Mouse (Mus musculus): ENCODE measurements around the gene Cit. TPM values are rescaled to one million over a fixed set of nuclear protein-coding genes. Genes with fewer than 3 reads are reported as not detected.

Gene Cit
- total and polyA plus RNA-seq, 3 experiments = 21.5 to 32.9 (median 24.1) TPM

- Histone ChIP-seq H3K9me3 (replicated peaks; ENCODE audit: insufficient read depth, low read length) (no peaks in the 10 kb centered on the region), H3K36me3 (ENCODE audit: control insufficient read depth in 1 of 2, insufficient read depth in 2 of 2, low read length in 2 of 2) (peaks cover 0 to 3% of the 10 kb centered on the region in 2 experiments; a peak in 2 of 4 replicates), H3K27me3 (ENCODE audit: control insufficient read depth in 1 of 2, insufficient read depth in 2 of 2, low read length in 2 of 2) (no peaks in the 10 kb centered on the region), H3K27ac (ENCODE audit: control insufficient read depth, low read depth, low read length) (no peak overlapping the region), H3K4me3 (ENCODE audit: control insufficient read depth in 1 of 2, insufficient read depth in 1 of 2, low read depth in 2 of 2, low read length in 2 of 2) (no peak overlapping the region), H3K79me2 (ENCODE audit: control insufficient read depth, insufficient read depth, low read length, poor library complexity) (no peaks in the 10 kb centered on the region), H3K9ac (ENCODE audit: control insufficient read depth, low read depth, low read length, poor library complexity, severe bottlenecking) (no peak overlapping the region), H3K4me1 (ENCODE audit: control insufficient read depth in 1 of 2, insufficient read depth in 2 of 2, low read length in 2 of 2) (peaks cover 0 to 8% of the 10 kb centered on the region in 2 experiments; a peak in 3 of 4 replicates)
- TF ChIP-seq SIN3A (IDR thresholded peaks at IDR 0.05; ENCODE audit: low read length) (no peak), TCF12 (IDR thresholded peaks at IDR 0.05; ENCODE audit: low read depth, low read length) (no peak), MYC (IDR thresholded peaks at IDR 0.05; ENCODE audit: low read depth, low read length) (no peak), NRF1 (IDR thresholded peaks at IDR 0.05; ENCODE audit: insufficient read depth, low read depth, low read length, poor library complexity, severe bottlenecking) (no peak)
- DNase-seq (ENCODE audit: low read depth, low spot score) = no peak
These were observed 25.1 kb upstream of the Cit start for GRCm38 (mm10) chr5:115819966-115820365.

- Histone ChIP-seq H3K27ac (ENCODE audit: control insufficient read depth, low read depth, low read length) (no peak overlapping the region), H3K79me2 (ENCODE audit: control insufficient read depth, insufficient read depth, low read length, poor library complexity) (no peaks in the 10 kb centered on the region), H3K9me3 (replicated peaks; ENCODE audit: insufficient read depth, low read length) (no peaks in the 10 kb centered on the region), H3K27me3 (ENCODE audit: control insufficient read depth in 1 of 2, insufficient read depth in 2 of 2, low read length in 2 of 2) (no peaks in the 10 kb centered on the region), H3K4me1 (ENCODE audit: control insufficient read depth in 1 of 2, insufficient read depth in 2 of 2, low read length in 2 of 2) (peaks cover 0 to 18% of the 10 kb centered on the region in 2 experiments), H3K9ac (ENCODE audit: control insufficient read depth, low read depth, low read length, poor library complexity, severe bottlenecking) (no peak overlapping the region), H3K36me3 (ENCODE audit: control insufficient read depth in 1 of 2, insufficient read depth in 2 of 2, low read length in 2 of 2) (peaks cover 0 to 7% of the 10 kb centered on the region in 2 experiments; a peak in 2 of 4 replicates), H3K4me3 (ENCODE audit: control insufficient read depth in 1 of 2, insufficient read depth in 1 of 2, low read depth in 2 of 2, low read length in 2 of 2) (no peak overlapping the region)
- peak; percentile 47 for DNase-seq (ENCODE audit: low read depth, low spot score)
- TF ChIP-seq SMC3 (IDR thresholded peaks at IDR 0.05; ENCODE audit: low read depth, low read length) (peak; percentile 24; the same call in 1 of the 2 replicates), POLR2AphosphoS5 (IDR thresholded peaks at IDR 0.05; ENCODE audit: borderline replicate concordance, low read depth, low read length) (no peak), ZC3H11A (IDR thresholded peaks at IDR 0.05; ENCODE audit: low read depth, low read length) (0 out of 2 replicates have a peak, but pooled peaks have one; percentile 12), RAD21 (IDR thresholded peaks at IDR 0.05; ENCODE audit: low read depth, low read length) (peak; percentile 47), GABPA (IDR thresholded peaks at IDR 0.05; ENCODE audit: low read depth, low read length) (no peak), CTCF (IDR thresholded peaks at IDR 0.05 in 2 of 3, conservative IDR thresholded peaks at IDR 0.05 in 1 of 3; ENCODE audit: control insufficient read depth in 1 of 3, insufficient read depth in 1 of 3, low read depth in 2 of 3, low read length in 3 of 3, poor library complexity in 1 of 3, severe bottlenecking in 1 of 3) (peak; percentile 44 to 63 (median 46); a peak in 5 of 6 replicates)
These were observed 23.9 kb upstream of the Cit start for GRCm38 (mm10) chr5:115821200-115821599.

GRCm38 (mm10) chr5:115821910-115822309 lies 23.2 kb upstream of the Cit start:
- Histone ChIP-seq H3K4me1 (ENCODE audit: control insufficient read depth in 1 of 2, insufficient read depth in 2 of 2, low read length in 2 of 2) (peaks cover 0 to 15% of the 10 kb centered on the region in 2 experiments), H3K9me3 (replicated peaks; ENCODE audit: insufficient read depth, low read length) (no peaks in the 10 kb centered on the region), H3K27me3 (ENCODE audit: control insufficient read depth in 1 of 2, insufficient read depth in 2 of 2, low read length in 2 of 2) (no peaks in the 10 kb centered on the region), H3K79me2 (ENCODE audit: control insufficient read depth, insufficient read depth, low read length, poor library complexity) (no peaks in the 10 kb centered on the region), H3K9ac (ENCODE audit: control insufficient read depth, low read depth, low read length, poor library complexity, severe bottlenecking) (no peak overlapping the region), H3K27ac (ENCODE audit: control insufficient read depth, low read depth, low read length) (no peak overlapping the region), H3K4me3 (ENCODE audit: control insufficient read depth in 1 of 2, insufficient read depth in 1 of 2, low read depth in 2 of 2, low read length in 2 of 2) (no peak overlapping the region), H3K36me3 (ENCODE audit: control insufficient read depth in 1 of 2, insufficient read depth in 2 of 2, low read length in 2 of 2) (peaks cover 0 to 7% of the 10 kb centered on the region in 2 experiments; a peak in 2 of 4 replicates)
- TF ChIP-seq USF1 (IDR thresholded peaks at IDR 0.05; ENCODE audit: low read depth, low read length) (peak; percentile 57; the same call in 1 of the 2 replicates), TCF12 (IDR thresholded peaks at IDR 0.05; ENCODE audit: low read depth, low read length) (no peak), MYC (IDR thresholded peaks at IDR 0.05; ENCODE audit: low read depth, low read length) (0 out of 2 replicates have a peak, but pooled peaks have one; percentile 4), USF2 (IDR thresholded peaks at IDR 0.05; ENCODE audit: borderline replicate concordance in 1 of 2, insufficient read depth in 1 of 2, low read depth in 1 of 2, low read length in 2 of 2) (0 out of 4 replicates have a peak, but pooled peaks of 1 of the 2 experiments have one; percentile 18)
- DNase-seq (ENCODE audit: low read depth, low spot score) = peak; percentile 43

Measured in MEL (cell line).